Mouse (Mus musculus) splenic B cell, adult 2 months (primary cell): ENCODE measurements around the gene Gm29133.

ENCODE experiments used
- DNase-seq: peaks from one replicate; pipeline ENCODE4 v3.0.0-alpha.2; 2011; ENCODE audit warnings: low read depth, low spot score
- H3K27me3 ChIP-seq: 2 replicates; pipeline ENCODE4 v1.6.1; 2012; ENCODE audit warnings: mild to moderate bottlenecking, low read length, moderate library complexity, mixed read lengths; ENCODE audit not compliant: control insufficient read depth, poor library complexity, insufficient read depth, severe bottlenecking
- H3K36me3 ChIP-seq: 2 replicates; pipeline ENCODE4 v1.6.1; 2012; ENCODE audit warnings: mild to moderate bottlenecking, low read length, moderate library complexity, mixed read lengths; ENCODE audit not compliant: control insufficient read depth, poor library complexity, insufficient read depth, severe bottlenecking

Gm29133 gene

GRCm38 (mm10) chr3:75835286-75835967, 87.4 kb downstream of the Gm29133 start:
- DNase-seq = peak; percentile 59
- H3K27me3 ChIP-seq = no peaks in the 10 kb centered on the region
- H3K36me3 ChIP-seq = no peaks in the 10 kb centered on the region
